Mouse (Mus musculus) limb, embryonic 12.5 days (tissue): Measurements from ENCODE around the gene Gm13539. TPM values are rescaled to one million over a fixed set of nuclear protein-coding genes. Genes with fewer than 3 reads are reported as not detected.
"Not testable (repeated sequence)": the region's sequence is repeated elsewhere in the genome, so short reads cannot be mapped to it uniquely, and the experiment has no call there.

Source experiments
- ATAC-seq: fragments of 200-750 bp; cut with Nextera tagmentation; 2 replicates; pipeline ENCODE4 v1.8.0; 2017; ENCODE audit warnings: low read depth, moderate TSS enrichment; ENCODE audit not compliant: insufficient number of reproducible peaks, insufficient read depth, low FRiP score, low TSS enrichment
- H3K27ac ChIP-seq: fragments of 300-500 bp; sonication (generic); 2 replicates; pipeline ENCODE4 v1.5.1; 2016; ENCODE audit warnings: mild to moderate bottlenecking, moderate library complexity
- H3K27me3 ChIP-seq: fragments of 300-500 bp; sonication (generic); 2 replicates; pipeline ENCODE4 v1.6.1; 2016; ENCODE audit warnings: mild to moderate bottlenecking, moderate library complexity
- H3K36me3 ChIP-seq: fragments of 300-500 bp; sonication (generic); 2 replicates; pipeline ENCODE4 v1.6.1; 2016; ENCODE audit warnings: mild to moderate bottlenecking, moderate library complexity
- H3K4me1 ChIP-seq: fragments of 300-500 bp; sonication (generic); replicated peaks from 2 replicates; pipeline ENCODE4 v1.6.1; 2016
- H3K4me2 ChIP-seq: fragments of 300-500 bp; sonication (generic); 2 replicates; pipeline ENCODE4 v1.6.1; 2016; ENCODE audit warnings: mild to moderate bottlenecking, moderate library complexity
- H3K4me3 ChIP-seq: fragments of 300-500 bp; sonication (generic); replicated peaks from 2 replicates; pipeline ENCODE4 v1.5.1; 2016; ENCODE audit warnings: mild to moderate bottlenecking
- H3K9ac ChIP-seq: fragments of 300-500 bp; sonication (generic); replicated peaks from 2 replicates; pipeline ENCODE4 v1.6.1; 2016; ENCODE audit warnings: mild to moderate bottlenecking, moderate library complexity
- H3K9me3 ChIP-seq: fragments of 300-500 bp; sonication (generic); 2 replicates; pipeline ENCODE4 v1.6.1; 2016; ENCODE audit warnings: mild to moderate bottlenecking, moderate library complexity
- WGBS: fragments of 180-500 bp; shearing (Covaris S2); methylation state at CpG from one replicate; pipeline ENCODE4 v1.1.7; 2016; 5-methylcytosine and 5-hydroxymethylcytosine counted together
- polyA plus RNA-seq: library from polyadenylated mRNA; unstranded; fragments of >200 nt; fragmentation: Nextera tagmentation; extraction: Ambion mirVana; gene quantifications from 2 replicates; pipeline ENCODE4 v1.2.1, GENCODE M21; 2016

Gm13539 gene
- polyA plus RNA-seq, 1 experiment from 2014 or later: not detected

GRCm38 (mm10) chr2:25779076-25779475 lies 3.0 kb upstream of the Gm13539 start:
- WGBS: 86% methylated on average over 9 of the region's 9 CpGs
- Histone ChIP-seq H3K9me3 (no peaks in the 10 kb centered on the region), H3K4me3 (no peak overlapping the region), H3K4me2 (no peak overlapping the region), H3K27me3 (no peaks in the 10 kb centered on the region), H3K9ac (no peak overlapping the region), H3K4me1 (no peaks in the 10 kb centered on the region), H3K36me3 (no peaks in the 10 kb centered on the region), H3K27ac (no peak overlapping the region)
- ATAC-seq: no peak

DNA sequence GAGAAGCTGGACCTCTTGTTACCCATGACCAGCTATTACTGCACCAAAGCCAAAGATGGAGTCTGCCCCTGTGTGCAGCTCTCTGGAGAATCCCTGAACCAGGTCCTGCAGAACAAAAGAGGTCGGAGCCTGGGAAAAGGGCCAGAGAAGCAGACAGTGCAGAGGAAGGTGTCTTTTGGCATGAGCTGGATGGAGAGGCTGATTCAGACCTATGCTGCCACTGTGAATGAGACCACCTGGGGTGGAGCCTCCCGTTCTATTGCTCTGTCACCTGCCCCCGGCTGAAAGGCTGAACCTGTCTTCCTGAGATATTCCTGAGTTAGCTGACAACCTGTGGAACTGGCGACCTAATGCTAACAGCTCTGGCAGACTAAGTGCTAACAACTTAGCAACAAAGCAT lies 1.1 kb upstream of the Gm13539 start:
- Histone ChIP-seq H3K4me3 (no peak overlapping the region), H3K36me3 (no peaks in the 10 kb centered on the region), H3K27ac (no peak overlapping the region), H3K9ac (no peak overlapping the region), H3K4me2 (no peak overlapping the region), H3K9me3 (no peaks in the 10 kb centered on the region), H3K4me1 (no peaks in the 10 kb centered on the region), H3K27me3 (no peaks in the 10 kb centered on the region)
- WGBS: 34% methylated on average over 4 of the region's 4 CpGs
- no peak for ATAC-seq

GRCm38 (mm10) chr2:25785573-25786322 lies 3.7 kb downstream of the Gm13539 start:
- H3K27me3 ChIP-seq: no peaks in the 10 kb centered on the region
- no peaks in the 10 kb centered on the region for H3K4me1 ChIP-seq
- H3K4me2 ChIP-seq: no peak overlapping the region
- no peak overlapping the region for H3K27ac ChIP-seq
- H3K9ac ChIP-seq: no peak overlapping the region
- H3K4me3 ChIP-seq: no peak overlapping the region
- no peak for ATAC-seq
- H3K36me3 ChIP-seq: no peaks in the 10 kb centered on the region
- no peaks in the 10 kb centered on the region for H3K9me3 ChIP-seq
- 64% methylated on average over 5 of the region's 5 CpGs for WGBS

- no peaks in the 10 kb centered on the region for H3K4me1 ChIP-seq
- H3K9ac ChIP-seq: no peak overlapping the region
- WGBS: 83% methylated on average over 3 of the region's 3 CpGs
- H3K36me3 ChIP-seq: no peaks in the 10 kb centered on the region
- no peak overlapping the region for H3K27ac ChIP-seq
- no peaks in the 10 kb centered on the region for H3K27me3 ChIP-seq
- no peak overlapping the region for H3K4me2 ChIP-seq
- no peak overlapping the region for H3K4me3 ChIP-seq
- H3K9me3 ChIP-seq: no peaks in the 10 kb centered on the region
- ATAC-seq: no peak
These were observed 7.0 kb downstream of the Gm13539 start for GRCm38 (mm10) chr2:25789092-25789491.

- no peak overlapping the region for H3K27ac ChIP-seq
- H3K9ac ChIP-seq: no peak overlapping the region
- 24% methylated on average over 2 of the region's 2 CpGs for WGBS
- no peaks in the 10 kb centered on the region for H3K4me1 ChIP-seq
- H3K36me3 ChIP-seq: no peaks in the 10 kb centered on the region
- H3K27me3 ChIP-seq: no peaks in the 10 kb centered on the region
- no peak overlapping the region for H3K4me2 ChIP-seq
- no peak for ATAC-seq
- H3K9me3 ChIP-seq: no peaks in the 10 kb centered on the region
- H3K4me3 ChIP-seq: no peak overlapping the region
These were observed 15.6 kb downstream of the Gm13539 start for GRCm38 (mm10) chr2:25797635-25798034.

DNA sequence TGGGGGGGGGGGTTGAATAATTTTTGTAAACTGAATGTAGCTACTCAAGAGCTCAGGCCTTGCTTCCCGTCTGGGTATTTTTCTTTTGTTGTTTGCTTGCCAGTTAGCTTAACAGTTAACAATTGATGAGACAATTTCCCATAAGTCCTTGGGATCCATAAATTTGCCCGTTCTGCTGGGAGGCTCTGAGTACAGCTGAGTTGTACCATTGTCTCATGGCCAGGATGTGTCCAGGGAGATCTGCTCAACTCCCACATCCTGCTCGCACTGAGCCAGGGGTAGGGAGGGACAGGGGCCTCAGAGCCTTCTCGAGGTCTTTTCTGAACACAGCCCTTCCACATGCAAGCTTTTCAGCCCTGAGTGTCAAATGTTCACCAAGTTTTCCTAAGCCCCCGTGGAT lies 16.0 kb downstream of the Gm13539 start:
- ATAC-seq: no peak
- WGBS: 73% methylated on average over 5 of the region's 5 CpGs

GRCm38 (mm10) chr2:25811711-25812110 lies 29.7 kb downstream of the Gm13539 start:
- ATAC-seq: no peak
- no peaks in the 10 kb centered on the region for H3K9me3 ChIP-seq
- no peak overlapping the region for H3K4me2 ChIP-seq
- no peak overlapping the region for H3K9ac ChIP-seq
- no peaks in the 10 kb centered on the region for H3K27me3 ChIP-seq
- no peaks in the 10 kb centered on the region for H3K36me3 ChIP-seq
- 67% methylated on average over 2 of the region's 2 CpGs for WGBS
- H3K4me3 ChIP-seq: no peak overlapping the region
- H3K4me1 ChIP-seq: no peaks in the 10 kb centered on the region
- H3K27ac ChIP-seq: no peak overlapping the region

More for the DNA sequence above, 16.0 kb downstream of the Gm13539 start:
- Histone ChIP-seq H3K4me1 (no peaks in the 10 kb centered on the region), H3K27me3 (no peaks in the 10 kb centered on the region), H3K9me3 (no peaks in the 10 kb centered on the region), H3K36me3 (no peaks in the 10 kb centered on the region), H3K4me3 (no peak overlapping the region), H3K27ac (no peak overlapping the region), H3K4me2 (no peak overlapping the region), H3K9ac (no peak overlapping the region)

- WGBS: 81% methylated on average over 5 of the region's 5 CpGs
- H3K9me3 ChIP-seq: no peaks in the 10 kb centered on the region
- ATAC-seq: no peak
These were observed 31.3 kb downstream of the Gm13539 start for GRCm38 (mm10) chr2:25813364-25813763.

DNA sequence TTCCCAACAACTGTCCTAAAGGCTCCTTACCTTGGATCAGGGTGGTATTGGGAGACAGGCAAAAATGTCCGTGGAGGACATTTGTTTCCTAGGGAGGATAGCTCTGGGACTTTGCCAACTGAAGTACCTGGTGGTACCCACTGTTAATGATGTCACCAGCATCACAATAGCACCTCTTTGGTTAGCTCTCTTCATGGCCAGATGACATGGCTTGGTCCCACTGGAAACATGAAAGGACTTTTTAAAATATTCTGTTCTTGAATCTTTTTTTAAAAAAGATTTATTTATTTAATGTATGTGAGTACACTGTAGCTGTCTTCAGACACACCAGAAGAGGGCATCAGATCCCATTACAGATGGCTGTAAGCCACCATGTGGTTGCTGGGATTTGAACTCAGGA lies 33.7 kb downstream of the Gm13539 start, which contains the start of gene Glt6d1:
Glt6d1 (minus strand) TSS at position 101 of the 400 bp plus-strand sequence.
- H3K9me3 ChIP-seq, H3K9ac ChIP-seq, H3K4me2 ChIP-seq, H3K27ac ChIP-seq, H3K4me3 ChIP-seq, H3K4me1 ChIP-seq, H3K27me3 ChIP-seq, ATAC-seq, H3K36me3 ChIP-seq: not testable (repeated sequence)
- 76% methylated on average over 1 of the region's 1 CpGs for WGBS

More at GRCm38 (mm10) chr2:25813364-25813763, 31.3 kb downstream of the Gm13539 start:
- Histone ChIP-seq H3K27me3 (no peaks in the 10 kb centered on the region), H3K36me3 (no peaks in the 10 kb centered on the region), H3K27ac (no peak overlapping the region), H3K4me2 (no peak overlapping the region), H3K4me3 (no peak overlapping the region), H3K4me1 (no peaks in the 10 kb centered on the region), H3K9ac (no peak overlapping the region)

DNA sequence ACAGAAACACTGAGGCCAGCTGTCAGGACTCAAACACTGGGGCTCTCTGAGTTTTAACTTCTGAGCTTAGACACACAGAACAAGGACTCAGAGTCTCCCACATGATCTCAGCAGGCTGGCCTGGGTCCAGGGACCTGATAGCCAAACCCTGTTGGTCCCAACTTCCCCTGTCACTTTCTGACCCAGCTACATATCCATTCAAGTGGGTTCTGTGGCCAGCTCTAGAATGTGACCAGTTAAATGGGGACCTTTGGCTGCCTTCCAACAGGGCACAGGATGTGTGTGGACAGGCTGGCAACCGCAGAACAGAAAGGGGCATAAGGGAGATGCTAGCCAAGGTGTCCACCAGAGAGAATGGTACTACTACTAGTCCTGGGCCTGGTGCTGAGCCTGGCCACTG lies 40.7 kb downstream of the Gm13539 start, which contains the start of gene Lcn9:
Lcn9 (plus strand) TSS at position 348 of the 400 bp plus-strand sequence.
- H3K27me3 ChIP-seq: no peaks in the 10 kb centered on the region; the same call in 1 of the 2 replicates
- no peaks in the 10 kb centered on the region for H3K4me1 ChIP-seq
- no peak within 1 kb of the TSS for H3K9ac ChIP-seq
- no peak within 1 kb of the TSS for H3K4me2 ChIP-seq
- H3K4me3 ChIP-seq: no peak within 1 kb of the TSS
- H3K27ac ChIP-seq: no peak within 1 kb of the TSS
- H3K36me3 ChIP-seq: no peaks in the 10 kb centered on the region
- H3K9me3 ChIP-seq: no peaks in the 10 kb centered on the region
- 91% methylated on average over 1 of the region's 1 CpGs for WGBS
- no peak for ATAC-seq

DNA sequence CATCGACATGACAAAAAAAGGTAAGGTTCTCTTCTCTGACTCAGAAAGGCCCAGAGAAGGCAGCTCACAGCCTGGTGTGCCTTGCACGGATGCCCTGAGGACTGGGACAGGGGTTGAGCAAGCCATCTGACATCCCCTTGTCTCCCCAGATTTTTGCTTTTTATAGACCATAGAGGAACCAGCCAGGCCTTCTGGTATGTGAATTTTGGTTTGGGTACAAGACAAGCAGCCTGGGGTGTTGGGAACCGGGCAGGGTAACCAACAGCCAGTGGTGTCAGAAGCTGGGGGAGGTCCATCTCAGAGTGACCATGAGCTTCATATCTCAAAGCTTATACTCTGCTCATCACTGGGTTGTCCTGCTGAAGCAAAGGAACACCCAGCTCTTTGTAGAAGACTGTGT lies 42.7 kb downstream of the Gm13539 start:
- Histone ChIP-seq H3K27ac (no peak overlapping the region), H3K27me3 (no peaks in the 10 kb centered on the region), H3K4me2 (no peak overlapping the region), H3K4me1 (no peaks in the 10 kb centered on the region), H3K4me3 (no peak overlapping the region), H3K9ac (no peak overlapping the region), H3K9me3 (no peaks in the 10 kb centered on the region), H3K36me3 (no peaks in the 10 kb centered on the region)
- no peak for ATAC-seq
- 88% methylated on average over 3 of the region's 3 CpGs for WGBS
